Mouse (Mus musculus): ENCODE data around the gene Pfkp. TPM values are rescaled to one million over a fixed set of nuclear protein-coding genes. Genes with fewer than 3 reads are reported as not detected.

Gene Pfkp
- total and polyA plus RNA-seq, 2 experiments from 2014 or later = 82.9 to 162 TPM

- Histone ChIP-seq H3K9ac (replicated peaks; ENCODE audit: low read depth, low read length) (no peak overlapping the region), H3K9me3 (replicated peaks; ENCODE audit: control insufficient read depth, low read length) (no peaks in the 10 kb centered on the region), H3K36me3 (replicated peaks; ENCODE audit: control insufficient read depth, insufficient read depth, low read length) (no peaks in the 10 kb centered on the region; the same call in 1 of the 2 replicates), H3K27ac (ENCODE audit: low read depth) (0 out of 2 replicates have a peak overlapping the region, but pooled peaks have one; percentile 16), H3K4me2 (ENCODE audit: low read depth, low read length) (no peak overlapping the region), H3K4me3 (ENCODE audit: low read depth, low read length) (no peak overlapping the region), H3K27me3 (ENCODE audit: control insufficient read depth, insufficient read depth, low read length) (no peaks in the 10 kb centered on the region), H3K4me1 (ENCODE audit: control insufficient read depth, insufficient read depth) (peaks cover 61% of the 10 kb centered on the region)
- ATAC-seq (ENCODE audit: insufficient read depth, low read depth) = no peak
- no peak for DNase-seq (ENCODE audit: low spot score)
- TF ChIP-seq EP300 (IDR thresholded peaks at IDR 0.05; ENCODE audit: low read depth) (no peak), CTCF (IDR thresholded peaks at IDR 0.05; ENCODE audit: low read depth) (no peak)
- 37% methylated on average over 5 of the region's 5 CpGs for WGBS
Observed at GRCm38 (mm10) chr13:6629927-6630326, 18.6 kb downstream of the Pfkp start.

- Histone ChIP-seq H3K4me2 (ENCODE audit: low read depth, low read length) (no peak overlapping the region), H3K27me3 (ENCODE audit: control insufficient read depth, insufficient read depth, low read length) (no peaks in the 10 kb centered on the region), H3K9me3 (replicated peaks; ENCODE audit: control insufficient read depth, low read length) (no peaks in the 10 kb centered on the region), H3K27ac (ENCODE audit: low read depth) (no peak overlapping the region), H3K36me3 (replicated peaks; ENCODE audit: control insufficient read depth, insufficient read depth, low read length) (peaks cover 4% of the 10 kb centered on the region), H3K4me1 (ENCODE audit: control insufficient read depth, insufficient read depth) (peaks cover 65% of the 10 kb centered on the region), H3K4me3 (ENCODE audit: low read depth, low read length) (no peak overlapping the region), H3K9ac (replicated peaks; ENCODE audit: low read depth, low read length) (no peak overlapping the region)
- no peak for DNase-seq (ENCODE audit: low spot score)
- 81% methylated on average over 14 of the region's 14 CpGs for WGBS
- no peak for TF ChIP-seq EP300 (IDR thresholded peaks at IDR 0.05; ENCODE audit: low read depth)
- no peak for TF ChIP-seq CTCF (IDR thresholded peaks at IDR 0.05; ENCODE audit: low read depth)
- no peak for ATAC-seq (ENCODE audit: insufficient read depth, low read depth)
Observed at GRCm38 (mm10) chr13:6628998-6629764, 19.4 kb downstream of the Pfkp start.

- H3K36me3 ChIP-seq (replicated peaks; ENCODE audit: control insufficient read depth, insufficient read depth, low read length) = peaks cover 8% of the 10 kb centered on the region
- 84% methylated on average over 3 of the region's 3 CpGs for whole genome bisulfite sequencing
- no peak overlapping the region for H3K9ac ChIP-seq (replicated peaks; ENCODE audit: low read depth, low read length)
- no peak overlapping the region for H3K4me2 ChIP-seq (ENCODE audit: low read depth, low read length)
- TF ChIP-seq EP300 (IDR thresholded peaks at IDR 0.05; ENCODE audit: low read depth) (no peak), CTCF (IDR thresholded peaks at IDR 0.05; ENCODE audit: low read depth) (no peak)
- no peak overlapping the region for H3K27ac ChIP-seq (ENCODE audit: low read depth)
- no peaks in the 10 kb centered on the region for H3K9me3 ChIP-seq (replicated peaks; ENCODE audit: control insufficient read depth, low read length)
- no peak overlapping the region for H3K4me3 ChIP-seq (ENCODE audit: low read depth, low read length)
- H3K4me1 ChIP-seq (ENCODE audit: control insufficient read depth, insufficient read depth) = peaks cover 57% of the 10 kb centered on the region
- no peak for DNase-seq (ENCODE audit: low spot score)
- H3K27me3 ChIP-seq (ENCODE audit: control insufficient read depth, insufficient read depth, low read length) = no peaks in the 10 kb centered on the region
- ATAC-seq (ENCODE audit: insufficient read depth, low read depth) = no peak
Observed at GRCm38 (mm10) chr13:6628261-6628660, 20.3 kb downstream of the Pfkp start.

- DNase-seq (ENCODE audit: low spot score) (no peak), ATAC-seq (ENCODE audit: insufficient read depth, low read depth) (no peak)
- Histone ChIP-seq H3K4me3 (ENCODE audit: low read depth, low read length) (no peak overlapping the region), H3K9me3 (replicated peaks; ENCODE audit: control insufficient read depth, low read length) (no peaks in the 10 kb centered on the region), H3K36me3 (replicated peaks; ENCODE audit: control insufficient read depth, insufficient read depth, low read length) (peaks cover 12% of the 10 kb centered on the region), H3K27ac (ENCODE audit: low read depth) (no peak overlapping the region), H3K4me2 (ENCODE audit: low read depth, low read length) (no peak overlapping the region), H3K27me3 (ENCODE audit: control insufficient read depth, insufficient read depth, low read length) (no peaks in the 10 kb centered on the region), H3K4me1 (ENCODE audit: control insufficient read depth, insufficient read depth) (peaks cover 48% of the 10 kb centered on the region), H3K9ac (replicated peaks; ENCODE audit: low read depth, low read length) (no peak overlapping the region)
- TF ChIP-seq CTCF (IDR thresholded peaks at IDR 0.05; ENCODE audit: low read depth) (peak; percentile 35), EP300 (IDR thresholded peaks at IDR 0.05; ENCODE audit: low read depth) (no peak)
- 96% methylated on average over 3 of the region's 3 CpGs for WGBS
Observed at GRCm38 (mm10) chr13:6627352-6627751, 21.2 kb downstream of the Pfkp start.

- no peaks in the 10 kb centered on the region for H3K9me3 ChIP-seq (replicated peaks; ENCODE audit: control insufficient read depth, low read length)
- peaks cover 40% of the 10 kb centered on the region for H3K4me1 ChIP-seq (ENCODE audit: control insufficient read depth, insufficient read depth)
- 64% methylated on average over 4 of the region's 4 CpGs for WGBS
- no peak overlapping the region for H3K4me2 ChIP-seq (ENCODE audit: low read depth, low read length)
- no peak overlapping the region for H3K27ac ChIP-seq (ENCODE audit: low read depth)
- DNase-seq (ENCODE audit: low spot score) = no peak
- ATAC-seq (ENCODE audit: insufficient read depth, low read depth) = no peak
- TF ChIP-seq EP300 (IDR thresholded peaks at IDR 0.05; ENCODE audit: low read depth) (no peak), CTCF (IDR thresholded peaks at IDR 0.05; ENCODE audit: low read depth) (no peak)
- no peak overlapping the region for H3K9ac ChIP-seq (replicated peaks; ENCODE audit: low read depth, low read length)
- H3K27me3 ChIP-seq (ENCODE audit: control insufficient read depth, insufficient read depth, low read length) = no peaks in the 10 kb centered on the region
- no peak overlapping the region for H3K4me3 ChIP-seq (ENCODE audit: low read depth, low read length)
- H3K36me3 ChIP-seq (replicated peaks; ENCODE audit: control insufficient read depth, insufficient read depth, low read length) = peaks cover 19% of the 10 kb centered on the region
Observed at GRCm38 (mm10) chr13:6626508-6627114, 22.0 kb downstream of the Pfkp start.
